Mouse (Mus musculus): Measurements from ENCODE around the gene Stmn1. TPM values are rescaled to one million over a fixed set of nuclear protein-coding genes. Genes with fewer than 3 reads are reported as not detected.

Stmn1 gene
- polyA plus RNA-seq, 1 experiment from 2014 or later, result 896 TPM

- H3K9ac ChIP-seq (ENCODE audit: low read depth, low read length), result 0 out of 2 replicates have a peak overlapping the region, but pooled peaks have one; percentile 20
These were observed 42.3 kb downstream of the Stmn1 start for GRCm38 (mm10) chr4:134510396-134510795.

GRCm38 (mm10) chr4:134510845-134511411, 42.8 kb downstream of the Stmn1 start, which contains the start of gene Aunip:
Gene Aunip (plus strand): TSS chr4:134510999.
- Histone ChIP-seq H3K27me3 (replicated peaks; ENCODE audit: control insufficient read depth, insufficient read depth, low read length) (no peaks in the 10 kb centered on the region), H3K4me3 (ENCODE audit: low read depth, low read length) (peak within 1 kb of the TSS; percentile 76), H3K36me3 (ENCODE audit: control insufficient read depth, insufficient read depth, low read length) (peaks cover 5% of the 10 kb centered on the region; the same call in 1 of the 2 replicates), H3K4me2 (peak within 1 kb of the TSS; percentile 81), H3K9me3 (ENCODE audit: control insufficient read depth, low read length) (no peaks in the 10 kb centered on the region), H3K4me1 (replicated peaks; ENCODE audit: control insufficient read depth, insufficient read depth, low read length) (peaks cover 47% of the 10 kb centered on the region), H3K9ac (ENCODE audit: low read depth, low read length) (peak within 1 kb of the TSS; percentile 91), H3K27ac (ENCODE audit: low read depth, low read length) (peak within 1 kb of the TSS; percentile 84)
- peak; percentile 85 for ATAC-seq (replicated peaks; ENCODE audit: low FRiP score)
- DNase-seq (ENCODE audit: low spot score), result peak; percentile 94
- under 1% methylated on average over 42 of the region's 42 CpGs for WGBS

More at GRCm38 (mm10) chr4:134510396-134510795, 42.3 kb downstream of the Stmn1 start:
- DNase-seq (ENCODE audit: low spot score), result no peak
- H3K4me1 ChIP-seq (replicated peaks; ENCODE audit: control insufficient read depth, insufficient read depth, low read length), result peaks cover 45% of the 10 kb centered on the region
- H3K4me3 ChIP-seq (ENCODE audit: low read depth, low read length), result no peak overlapping the region
- WGBS, result 76% methylated on average over 4 of the region's 4 CpGs
- H3K4me2 ChIP-seq, result peak overlapping the region; percentile 81; the same call in 1 of the 2 replicates
- no peaks in the 10 kb centered on the region for H3K9me3 ChIP-seq (ENCODE audit: control insufficient read depth, low read length)
- H3K27me3 ChIP-seq (replicated peaks; ENCODE audit: control insufficient read depth, insufficient read depth, low read length), result no peaks in the 10 kb centered on the region
- H3K27ac ChIP-seq (ENCODE audit: low read depth, low read length), result no peak overlapping the region
- peaks cover 3% of the 10 kb centered on the region; the same call in 1 of the 2 replicates for H3K36me3 ChIP-seq (ENCODE audit: control insufficient read depth, insufficient read depth, low read length)
- no peak for ATAC-seq (replicated peaks; ENCODE audit: low FRiP score)

DNA sequence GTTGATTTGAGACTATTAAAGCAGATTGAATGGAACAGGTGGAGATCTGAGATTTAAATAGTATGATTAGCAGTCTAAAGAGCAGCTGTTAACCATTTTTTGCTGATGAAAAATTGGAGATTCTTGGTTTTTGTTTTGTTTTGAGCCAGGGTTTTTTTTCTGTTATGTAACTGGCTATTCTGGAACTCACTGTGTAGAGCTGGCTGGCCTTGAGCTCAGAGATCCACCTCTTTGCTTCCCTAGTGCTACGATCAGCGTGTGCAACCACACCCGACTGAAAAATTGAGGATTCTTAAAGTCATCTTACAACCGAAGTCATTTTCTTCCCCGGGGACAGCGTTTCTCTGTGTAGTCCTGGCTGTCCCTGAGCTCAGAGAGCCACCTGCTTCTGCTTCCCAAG, 43.6 kb downstream of the Stmn1 start:
- H3K9ac ChIP-seq (ENCODE audit: low read depth, low read length), result peak overlapping the region; percentile 91
- H3K9me3 ChIP-seq (ENCODE audit: control insufficient read depth, low read length), result no peaks in the 10 kb centered on the region
- H3K27ac ChIP-seq (ENCODE audit: low read depth, low read length), result peak overlapping the region; percentile 84
- H3K4me3 ChIP-seq (ENCODE audit: low read depth, low read length), result peak overlapping the region; percentile 76
- no peaks in the 10 kb centered on the region for H3K27me3 ChIP-seq (replicated peaks; ENCODE audit: control insufficient read depth, insufficient read depth, low read length)
- WGBS, result 27% methylated on average over 6 of the region's 6 CpGs
- ATAC-seq (replicated peaks; ENCODE audit: low FRiP score), result no peak
- H3K4me2 ChIP-seq, result peak overlapping the region; percentile 81
- no peak for DNase-seq (ENCODE audit: low spot score)
- peaks cover 52% of the 10 kb centered on the region for H3K4me1 ChIP-seq (replicated peaks; ENCODE audit: control insufficient read depth, insufficient read depth, low read length)
- peaks cover 5% of the 10 kb centered on the region; the same call in 1 of the 2 replicates for H3K36me3 ChIP-seq (ENCODE audit: control insufficient read depth, insufficient read depth, low read length)

- Histone ChIP-seq H3K4me1 (replicated peaks; ENCODE audit: control insufficient read depth, insufficient read depth, low read length) (peaks cover 53% of the 10 kb centered on the region), H3K4me3 (ENCODE audit: low read depth, low read length) (peak overlapping the region; percentile 76), H3K27ac (ENCODE audit: low read depth, low read length) (peak overlapping the region; percentile 77), H3K9ac (ENCODE audit: low read depth, low read length) (peak overlapping the region; percentile 54; the same call in 1 of the 2 replicates), H3K36me3 (ENCODE audit: control insufficient read depth, insufficient read depth, low read length) (peaks cover 5% of the 10 kb centered on the region; the same call in 1 of the 2 replicates), H3K27me3 (replicated peaks; ENCODE audit: control insufficient read depth, insufficient read depth, low read length) (no peaks in the 10 kb centered on the region), H3K9me3 (ENCODE audit: control insufficient read depth, low read length) (no peaks in the 10 kb centered on the region), H3K4me2 (peak overlapping the region; percentile 81)
- ATAC-seq (replicated peaks; ENCODE audit: low FRiP score) (peak; percentile 37), DNase-seq (ENCODE audit: low spot score) (peak; percentile 78)
- WGBS, result 9% methylated on average over 15 of the region's 15 CpGs
These were observed 44.7 kb downstream of the Stmn1 start for GRCm38 (mm10) chr4:134512798-134513197.

DNA sequence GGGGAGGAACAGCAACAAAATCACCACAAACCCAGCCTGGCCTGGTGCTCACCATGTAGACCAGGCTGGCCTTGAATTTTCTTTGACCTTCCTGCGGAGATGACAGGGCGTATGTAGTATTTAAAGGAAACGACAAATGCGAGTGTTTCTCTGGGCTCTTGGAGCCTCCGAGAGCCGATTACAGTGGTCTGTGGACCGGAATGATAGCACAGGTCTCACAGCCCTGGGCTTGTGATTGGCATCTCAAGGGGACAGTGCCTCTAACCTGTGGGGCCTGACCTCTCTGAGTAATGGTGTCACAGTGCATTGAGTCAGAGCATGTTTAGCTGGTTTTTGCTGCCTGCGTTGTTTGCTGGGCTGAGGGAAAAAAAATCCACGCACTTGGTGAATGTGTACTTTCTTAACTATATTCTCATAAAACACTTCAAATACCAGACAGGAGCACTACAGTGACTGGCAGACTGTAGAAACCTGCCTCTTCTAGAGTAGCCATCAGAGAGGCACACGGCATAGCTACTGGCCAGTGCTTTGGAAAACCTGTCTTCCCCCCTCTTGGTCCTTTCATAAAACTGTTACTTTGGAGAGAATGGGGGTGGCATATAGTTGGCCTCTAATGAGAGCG, 46.3 kb downstream of the Stmn1 start:
- H3K4me3 ChIP-seq (ENCODE audit: low read depth, low read length), result peak overlapping the region; percentile 76
- peaks cover 47% of the 10 kb centered on the region for H3K4me1 ChIP-seq (replicated peaks; ENCODE audit: control insufficient read depth, insufficient read depth, low read length)

DNA sequence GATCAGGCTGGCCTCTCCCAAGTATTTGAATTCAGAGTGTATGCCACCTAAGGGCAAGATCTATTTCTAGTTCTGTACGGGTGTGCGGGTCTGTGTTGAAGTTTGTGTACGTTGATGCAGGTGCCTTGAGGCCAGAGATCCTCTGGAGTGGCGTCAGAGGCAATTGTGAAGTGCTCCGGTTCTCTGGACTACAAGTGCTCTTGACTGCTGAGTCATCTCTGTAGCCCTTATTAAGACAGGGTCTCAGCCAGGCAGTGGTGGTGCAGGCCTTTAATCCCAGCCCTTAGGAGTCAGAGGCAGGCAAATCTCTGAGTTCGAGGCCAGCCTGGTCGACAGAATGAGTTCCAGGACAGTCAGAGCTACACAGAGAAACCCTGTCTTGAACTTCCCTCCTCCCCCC, 47.5 kb downstream of the Stmn1 start:
- no peak for DNase-seq (ENCODE audit: low spot score)
- Histone ChIP-seq H3K4me2 (peak overlapping the region; percentile 46), H3K27me3 (replicated peaks; ENCODE audit: control insufficient read depth, insufficient read depth, low read length) (no peaks in the 10 kb centered on the region), H3K36me3 (ENCODE audit: control insufficient read depth, insufficient read depth, low read length) (peaks cover 12% of the 10 kb centered on the region), H3K4me1 (replicated peaks; ENCODE audit: control insufficient read depth, insufficient read depth, low read length) (peaks cover 47% of the 10 kb centered on the region), H3K9me3 (ENCODE audit: control insufficient read depth, low read length) (no peaks in the 10 kb centered on the region), H3K9ac (ENCODE audit: low read depth, low read length) (peak overlapping the region; percentile 48; the same call in 1 of the 2 replicates), H3K4me3 (ENCODE audit: low read depth, low read length) (no peak overlapping the region), H3K27ac (ENCODE audit: low read depth, low read length) (peak overlapping the region; percentile 52)
- 58% methylated on average over 7 of the region's 7 CpGs for WGBS
- ATAC-seq (replicated peaks; ENCODE audit: low FRiP score), result no peak

More for the DNA sequence above, 46.3 kb downstream of the Stmn1 start:
- Histone ChIP-seq H3K36me3 (ENCODE audit: control insufficient read depth, insufficient read depth, low read length) (peaks cover 7% of the 10 kb centered on the region), H3K27me3 (replicated peaks; ENCODE audit: control insufficient read depth, insufficient read depth, low read length) (no peaks in the 10 kb centered on the region), H3K9me3 (ENCODE audit: control insufficient read depth, low read length) (no peaks in the 10 kb centered on the region), H3K27ac (ENCODE audit: low read depth, low read length) (peak overlapping the region; percentile 47), H3K4me2 (peak overlapping the region; percentile 81), H3K9ac (ENCODE audit: low read depth, low read length) (peak overlapping the region; percentile 9)
- WGBS, result 62% methylated on average over 11 of the region's 11 CpGs
- ATAC-seq (replicated peaks; ENCODE audit: low FRiP score) (no peak; the same call in 1 of the 2 replicates), DNase-seq (ENCODE audit: low spot score) (no peak)

DNA sequence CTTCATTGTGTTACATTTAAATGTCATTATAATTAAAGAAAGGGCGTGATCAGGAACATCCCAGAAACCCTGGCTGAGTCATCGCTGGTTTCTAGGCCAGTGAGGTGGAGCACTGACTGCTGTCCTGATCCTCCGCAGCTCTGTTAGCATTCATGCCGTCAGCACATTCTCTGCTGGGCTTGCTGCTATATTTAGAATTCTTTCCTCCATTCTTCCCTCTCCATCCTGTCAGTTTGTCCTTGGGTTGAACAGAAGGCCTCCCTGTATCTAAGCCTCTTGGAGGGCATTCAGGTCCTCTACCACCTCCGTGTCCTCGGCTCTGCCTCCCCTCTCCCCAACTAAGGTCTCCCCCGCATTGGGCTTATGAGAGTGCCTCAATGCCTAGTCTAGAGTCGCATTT, 48.9 kb downstream of the Stmn1 start:
- H3K9ac ChIP-seq (ENCODE audit: low read depth, low read length), result no peak overlapping the region; the same call in 1 of the 2 replicates
- 60% methylated on average over 8 of the region's 8 CpGs for WGBS
- DNase-seq (ENCODE audit: low spot score) (no peak), ATAC-seq (replicated peaks; ENCODE audit: low FRiP score) (no peak)
- 0 out of 2 replicates have a peak overlapping the region, but pooled peaks have one; percentile 2 for H3K27ac ChIP-seq (ENCODE audit: low read depth, low read length)
- no peaks in the 10 kb centered on the region for H3K9me3 ChIP-seq (ENCODE audit: control insufficient read depth, low read length)
- H3K27me3 ChIP-seq (replicated peaks; ENCODE audit: control insufficient read depth, insufficient read depth, low read length), result no peaks in the 10 kb centered on the region
- H3K4me3 ChIP-seq (ENCODE audit: low read depth, low read length), result no peak overlapping the region
- peaks cover 47% of the 10 kb centered on the region for H3K4me1 ChIP-seq (replicated peaks; ENCODE audit: control insufficient read depth, insufficient read depth, low read length)
- H3K36me3 ChIP-seq (ENCODE audit: control insufficient read depth, insufficient read depth, low read length), result peaks cover 14% of the 10 kb centered on the region
- 0 out of 2 replicates have a peak overlapping the region, but pooled peaks have one; percentile 4 for H3K4me2 ChIP-seq

DNA sequence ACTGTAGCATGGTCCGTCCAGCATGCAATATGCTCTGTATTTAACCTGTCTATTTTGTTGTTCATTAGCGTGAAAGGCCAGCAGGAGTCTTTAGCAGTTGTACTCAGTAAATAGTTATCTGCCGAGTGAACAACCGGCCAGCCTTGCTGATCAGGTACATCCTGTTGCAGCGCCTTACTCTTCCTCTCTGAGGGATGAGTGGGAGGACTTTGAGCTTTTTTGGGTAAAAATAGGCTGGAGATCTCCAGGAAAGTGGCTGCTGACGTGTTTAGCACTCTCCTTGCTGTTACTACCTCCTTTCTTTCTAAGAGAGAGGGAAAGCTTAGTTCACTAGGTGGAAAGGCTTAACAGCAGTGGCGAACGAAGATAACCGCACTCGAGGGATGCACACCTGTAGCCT, 49.6 kb downstream of the Stmn1 start:
- H3K27ac ChIP-seq (ENCODE audit: low read depth, low read length), result no peak overlapping the region
- no peak overlapping the region; the same call in 1 of the 2 replicates for H3K9ac ChIP-seq (ENCODE audit: low read depth, low read length)
- H3K27me3 ChIP-seq (replicated peaks; ENCODE audit: control insufficient read depth, insufficient read depth, low read length), result no peaks in the 10 kb centered on the region
- 75% methylated on average over 10 of the region's 10 CpGs for WGBS
- H3K4me1 ChIP-seq (replicated peaks; ENCODE audit: control insufficient read depth, insufficient read depth, low read length), result peaks cover 43% of the 10 kb centered on the region
- no peak overlapping the region for H3K4me2 ChIP-seq
- ATAC-seq (replicated peaks; ENCODE audit: low FRiP score) (no peak), DNase-seq (ENCODE audit: low spot score) (no peak)
- H3K4me3 ChIP-seq (ENCODE audit: low read depth, low read length), result no peak overlapping the region
- H3K36me3 ChIP-seq (ENCODE audit: control insufficient read depth, insufficient read depth, low read length), result peaks cover 17% of the 10 kb centered on the region
- H3K9me3 ChIP-seq (ENCODE audit: control insufficient read depth, low read length), result no peaks in the 10 kb centered on the region
